Mouse (Mus musculus) testis, postnatal 14 days (tissue): ENCODE data around the gene Slk.

ENCODE experiments used
- DNase-seq: peaks from one replicate; pipeline ENCODE4 v3.0.0; 2021; ENCODE audit warnings: low spot score

Gene Slk

GRCm38 (mm10) chr19:47579225-47579787 is at the start of gene Slk:
TSS of gene Slk (plus strand) at chr19:47579678.
- peak; percentile 80 for DNase-seq

- no peak for DNase-seq
Observed at GRCm38 (mm10) chr19:47531309-47531708, 48.2 kb upstream of the Slk start.

- DNase-seq, result peak; percentile 41
Observed at GRCm38 (mm10) chr19:47532449-47532848, 47.0 kb upstream of the Slk start.

- no peak for DNase-seq
Observed at GRCm38 (mm10) chr19:47534131-47534530, 45.3 kb upstream of the Slk start.

GRCm38 (mm10) chr19:47536521-47537299 is 42.8 kb upstream of the Slk start:
- peak; percentile 95 for DNase-seq

- DNase-seq, result no peak
Observed at GRCm38 (mm10) chr19:47537300-47537792, 42.1 kb upstream of the Slk start, which contains the start of gene Stn1. TSS of gene Stn1 (minus strand) at chr19:47537507.

GRCm38 (mm10) chr19:47537879-47538278 is 41.6 kb upstream of the Slk start:
- DNase-seq, result no peak

GRCm38 (mm10) chr19:47538801-47539200 is 40.7 kb upstream of the Slk start:
- no peak for DNase-seq

- no peak for DNase-seq
Observed at GRCm38 (mm10) chr19:47542441-47542840, 37.0 kb upstream of the Slk start.

- no peak for DNase-seq
Observed at GRCm38 (mm10) chr19:47545055-47545454, 34.4 kb upstream of the Slk start.

GRCm38 (mm10) chr19:47545528-47545927 is 34.0 kb upstream of the Slk start:
- DNase-seq, result no peak

GRCm38 (mm10) chr19:47548432-47549076 is 30.9 kb upstream of the Slk start:
- DNase-seq, result no peak

GRCm38 (mm10) chr19:47549174-47549573 is 30.3 kb upstream of the Slk start:
- DNase-seq, result no peak

GRCm38 (mm10) chr19:47549584-47549983 is 29.9 kb upstream of the Slk start:
- DNase-seq, result no peak

GRCm38 (mm10) chr19:47559145-47559544 is 20.3 kb upstream of the Slk start:
- no peak for DNase-seq

GRCm38 (mm10) chr19:47559751-47560512 is 19.5 kb upstream of the Slk start:
- no peak for DNase-seq

- DNase-seq, result no peak
Observed at GRCm38 (mm10) chr19:47560544-47561161, 18.8 kb upstream of the Slk start.

GRCm38 (mm10) chr19:47561996-47562441 is 17.5 kb upstream of the Slk start:
- DNase-seq, result no peak

- no peak for DNase-seq
Observed at GRCm38 (mm10) chr19:47563715-47564114, 15.8 kb upstream of the Slk start.

GRCm38 (mm10) chr19:47565031-47565654 is 14.3 kb upstream of the Slk start:
- DNase-seq, result no peak

GRCm38 (mm10) chr19:47565994-47566393 is 13.5 kb upstream of the Slk start:
- DNase-seq, result no peak
